Mouse (Mus musculus) ES-Bruce4 (cell line): ENCODE measurements around the gene D430042O09Rik.

ENCODE experiments used
- CTCF ChIP-seq: IDR thresholded peaks from one replicate; pipeline ENCODE4 v1.8.1; 2011; ENCODE audit warnings: low read depth, low read length
- EP300 ChIP-seq: IDR thresholded peaks from 2 replicates; pipeline ENCODE4 v1.6.1; 2011; ENCODE audit warnings: low read depth, low read length; ENCODE audit not compliant: insufficient read depth
- POLR2A ChIP-seq: IDR thresholded peaks from one replicate; pipeline ENCODE4 v1.8.1; 2011; ENCODE audit warnings: low read length; ENCODE audit not compliant: insufficient read depth

GRCm38 (mm10) chr7:125893621-125894020, 185.9 kb downstream of the D430042O09Rik start:
- TF ChIP-seq CTCF: no peak
- TF ChIP-seq POLR2A: no peak
- no peak for TF ChIP-seq EP300
